In the genomic region with DNA sequence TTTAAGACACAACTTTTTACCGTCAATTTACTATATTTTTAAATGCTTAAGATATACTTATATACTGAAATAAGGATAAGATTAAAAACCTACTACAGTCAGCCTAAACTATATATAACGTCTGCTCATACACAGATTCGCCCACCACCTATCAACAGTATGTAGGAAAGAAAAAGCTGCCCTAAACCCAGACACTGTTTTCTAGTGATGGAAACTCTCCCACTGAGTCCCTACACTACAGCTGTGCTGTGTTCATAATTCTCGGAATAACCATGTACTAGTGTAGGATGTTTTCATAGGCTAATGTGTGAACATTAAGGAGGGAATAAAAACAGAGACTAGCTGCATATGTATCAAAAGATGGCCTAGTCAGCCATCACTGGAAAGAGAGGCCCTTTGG, we compare ENCODE assay signal across 27 mouse cellular contexts.
"Had no signal": no experiment of that assay in that cellular context is flagged by ENCODE, and none has a peak within 500 bp of the region (broad histone marks: within the 10 kb centered on the region; RNA-seq: fewer than 3 reads in every experiment).

No protein-coding gene starts in this region.

- H3K27ac ChIP-seq: gastrocnemius, adult 2 months; heart, embryonic 10.5 days; hindbrain, embryonic 10.5 days; hindbrain, embryonic 12.5 days; hindbrain, embryonic 14.5 days; intestine, embryonic 15.5 days; left cerebral cortex, adult 2 months; limb, embryonic 10.5 days; limb, embryonic 12.5 days; liver, embryonic 13.5 days; liver, embryonic 15.5 days had no signal

- ATAC-seq: hindbrain, embryonic 16.5 days; inflammation-experienced regulatory T-cells, adult 6 months; intestine, embryonic 15.5 days; intestine, postnatal 0 days had no signal

- H3K4me2 ChIP-seq: heart, embryonic 12.5 days; hindbrain, embryonic 12.5 days; hindbrain, embryonic 14.5 days; intestine, embryonic 15.5 days; limb, embryonic 12.5 days; liver, embryonic 11.5 days; liver, embryonic 13.5 days; liver, embryonic 15.5 days had no signal

- H3K27me3 ChIP-seq: heart, embryonic 12.5 days; hindbrain, embryonic 12.5 days; intestine, embryonic 15.5 days; limb, embryonic 12.5 days; liver, embryonic 13.5 days; liver, embryonic 15.5 days had no signal

- H3K4me1 ChIP-seq: heart, embryonic 10.5 days; heart, embryonic 12.5 days; hindbrain, embryonic 10.5 days; hindbrain, embryonic 12.5 days; intestine, embryonic 15.5 days; limb, embryonic 10.5 days; limb, embryonic 12.5 days; liver, embryonic 13.5 days; liver, embryonic 15.5 days had no signal

- DNase-seq: gastrocnemius, adult 2 months; gastrocnemius, postnatal 10 days; gastrocnemius, postnatal 25 days; heart, adult 18-20 months; heart, postnatal 10 days; heart, postnatal 4 days; kidney, adult 18-20 months; kidney, adult 8-10 months; kidney, postnatal 10 days; kidney, postnatal 25 days; kidney, postnatal 4 days; liver; liver, embryonic 13.5 days had no signal

- H3K9me3 ChIP-seq: heart, embryonic 10.5 days; heart, embryonic 12.5 days; hindbrain, embryonic 10.5 days; hindbrain, embryonic 12.5 days; intestine, embryonic 15.5 days; limb, embryonic 10.5 days; limb, embryonic 12.5 days; liver, embryonic 13.5 days; liver, embryonic 15.5 days had no signal

- H3K9ac ChIP-seq: heart, embryonic 12.5 days; hindbrain, embryonic 12.5 days; hindbrain, embryonic 14.5 days; intestine, embryonic 15.5 days; limb, embryonic 12.5 days; liver, embryonic 13.5 days; liver, embryonic 15.5 days had no signal

- H3K4me3 ChIP-seq: gastrocnemius, adult 2 months; heart, embryonic 10.5 days; heart, embryonic 12.5 days; hindbrain, embryonic 10.5 days; hindbrain, embryonic 12.5 days; intestine, embryonic 15.5 days; left cerebral cortex, adult 2 months; limb, embryonic 10.5 days; limb, embryonic 12.5 days; liver, embryonic 13.5 days; liver, embryonic 15.5 days had no signal
